Mouse (Mus musculus): Measurements from ENCODE around the gene Fcrlb.
"Not testable (repeated sequence)": the region's sequence is repeated elsewhere in the genome, so short reads cannot be mapped to it uniquely, and the experiment has no call there.

Gene Fcrlb

GRCm38 (mm10) chr1:170912891-170913615 is at the start of gene Fcrlb:
Fcrlb (minus strand) TSS chr1:170912941.
- DNase-seq (ENCODE audit: low read depth, low spot score): no peak

- DNase-seq (ENCODE audit: low read depth, low spot score): no peak
These were observed 49.6 kb upstream of the Fcrlb start for GRCm38 (mm10) chr1:170962301-170962700.

- DNase-seq (ENCODE audit: low read depth, low spot score): no peak
These were observed 48.4 kb upstream of the Fcrlb start for GRCm38 (mm10) chr1:170961101-170961500.

- no peak for DNase-seq (ENCODE audit: low read depth, low spot score)
These were observed 47.0 kb upstream of the Fcrlb start for GRCm38 (mm10) chr1:170959791-170960190.

GRCm38 (mm10) chr1:170958225-170958624 is 45.5 kb upstream of the Fcrlb start:
- no peak for DNase-seq (ENCODE audit: low read depth, low spot score)

GRCm38 (mm10) chr1:170953192-170953591 is 40.5 kb upstream of the Fcrlb start:
- no peak for DNase-seq (ENCODE audit: low read depth, low spot score)

- DNase-seq (ENCODE audit: low read depth, low spot score): peak; percentile 46
These were observed 38.0 kb upstream of the Fcrlb start for GRCm38 (mm10) chr1:170950772-170951171.

GRCm38 (mm10) chr1:170944908-170945307 is 32.2 kb upstream of the Fcrlb start:
- not testable (repeated sequence) for DNase-seq (ENCODE audit: low read depth, low spot score)

- DNase-seq (ENCODE audit: low read depth, low spot score): not testable (repeated sequence)
These were observed 31.4 kb upstream of the Fcrlb start for GRCm38 (mm10) chr1:170944151-170944550.

- no peak for DNase-seq (ENCODE audit: low read depth, low spot score)
These were observed 26.5 kb upstream of the Fcrlb start for GRCm38 (mm10) chr1:170939255-170939654.

- DNase-seq (ENCODE audit: low read depth, low spot score): no peak
These were observed 21.6 kb upstream of the Fcrlb start for GRCm38 (mm10) chr1:170934383-170934782.

GRCm38 (mm10) chr1:170933940-170934339 is 21.2 kb upstream of the Fcrlb start:
- DNase-seq (ENCODE audit: low read depth, low spot score): no peak

GRCm38 (mm10) chr1:170933386-170933920 is 20.7 kb upstream of the Fcrlb start:
- peak; percentile 23 for DNase-seq (ENCODE audit: low read depth, low spot score)

- no peak for DNase-seq (ENCODE audit: low read depth, low spot score)
These were observed 19.3 kb upstream of the Fcrlb start for GRCm38 (mm10) chr1:170932043-170932442.

GRCm38 (mm10) chr1:170929245-170929644 is 16.5 kb upstream of the Fcrlb start:
- DNase-seq (ENCODE audit: low read depth, low spot score): no peak

- DNase-seq (ENCODE audit: low read depth, low spot score): no peak
These were observed 15.7 kb upstream of the Fcrlb start for GRCm38 (mm10) chr1:170928467-170928866.

GRCm38 (mm10) chr1:170927378-170927777 is 14.6 kb upstream of the Fcrlb start, which contains the start of gene Fcrla:
Fcrla (minus strand) TSS chr1:170927583.
- no peak for DNase-seq (ENCODE audit: low read depth, low spot score)

GRCm38 (mm10) chr1:170926941-170927340 is 14.2 kb upstream of the Fcrlb start:
- no peak for DNase-seq (ENCODE audit: low read depth, low spot score)

- no peak for DNase-seq (ENCODE audit: low read depth, low spot score)
These were observed 11.7 kb upstream of the Fcrlb start for GRCm38 (mm10) chr1:170924485-170924884.

- no peak for DNase-seq (ENCODE audit: low read depth, low spot score)
These were observed 6.6 kb upstream of the Fcrlb start for GRCm38 (mm10) chr1:170919308-170919707.

GRCm38 (mm10) chr1:170915657-170916056 is 2.9 kb upstream of the Fcrlb start:
- no peak for DNase-seq (ENCODE audit: low read depth, low spot score)

- DNase-seq (ENCODE audit: low read depth, low spot score): no peak
These were observed 657 bp downstream of the Fcrlb start for GRCm38 (mm10) chr1:170911907-170912660.

- DNase-seq (ENCODE audit: low read depth, low spot score): no peak
These were observed 4.4 kb downstream of the Fcrlb start for GRCm38 (mm10) chr1:170908341-170908740.
